Mouse (Mus musculus) testis, postnatal 10 days (tissue): ENCODE results near the gene Sh2d6.

Experiments
- DNase-seq: peaks from one replicate; pipeline ENCODE4 v3.0.0; 2021; ENCODE audit warnings: low spot score

Gene Sh2d6

DNA sequence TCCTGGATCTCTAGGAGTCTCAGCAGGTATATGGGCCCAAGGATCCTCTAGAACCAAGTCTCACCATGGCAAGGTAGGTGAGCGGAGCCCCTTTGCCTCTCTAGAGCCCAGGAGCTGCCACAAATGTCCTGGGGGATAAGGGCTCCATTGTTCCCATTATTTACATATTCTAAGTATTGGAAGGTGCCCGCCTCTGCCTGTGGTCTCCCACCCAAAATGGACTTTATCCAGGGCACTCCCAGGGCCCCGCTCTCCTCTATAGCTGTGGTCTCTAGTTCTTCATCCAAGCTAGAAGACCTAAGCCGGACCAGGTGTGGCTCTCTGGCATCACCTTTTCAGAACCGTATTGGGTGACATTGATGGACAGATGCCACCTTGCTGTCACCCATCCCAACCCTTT lies at the start of gene Sh2d6:
Sh2d6 (minus strand) TSS at position 101 of the 400 bp plus-strand sequence.
- DNase-seq: no peak

DNA sequence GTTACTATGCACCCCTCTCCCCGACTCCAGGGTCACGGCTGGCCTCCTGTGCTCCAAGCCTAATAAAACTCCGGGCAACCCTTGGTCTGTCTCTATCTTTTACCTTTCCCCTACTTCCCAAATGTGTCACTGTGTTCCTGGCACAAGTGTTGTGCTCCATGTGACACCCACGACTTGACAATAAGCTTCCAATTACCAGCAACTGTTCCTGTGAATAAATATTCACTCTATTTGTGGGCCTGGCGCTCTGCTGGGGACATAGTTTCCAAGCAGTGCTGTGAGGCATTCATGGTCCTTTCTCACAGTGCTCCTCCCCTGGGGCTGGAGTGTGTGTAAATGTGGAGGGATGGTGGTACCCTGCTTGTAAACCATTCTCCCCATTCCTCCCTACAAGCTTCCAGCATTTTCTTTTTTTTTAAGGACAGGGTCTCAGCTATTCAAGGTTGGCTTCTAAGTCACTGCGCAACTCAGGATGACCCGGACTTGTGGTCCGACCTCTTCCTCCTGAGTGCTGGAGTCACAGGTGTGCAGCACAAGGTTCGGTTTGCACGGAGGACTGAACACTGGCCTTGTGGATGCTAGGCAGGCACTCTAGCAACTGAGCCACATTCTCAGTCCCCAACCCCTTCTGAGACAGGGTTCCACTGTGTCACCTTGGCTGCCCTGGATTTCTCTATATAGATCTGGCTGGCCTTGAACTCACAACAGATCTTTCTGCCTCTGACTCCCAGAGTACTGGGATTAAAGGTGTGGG lies 49.3 kb upstream of the Sh2d6 start:
- no peak for DNase-seq

DNA sequence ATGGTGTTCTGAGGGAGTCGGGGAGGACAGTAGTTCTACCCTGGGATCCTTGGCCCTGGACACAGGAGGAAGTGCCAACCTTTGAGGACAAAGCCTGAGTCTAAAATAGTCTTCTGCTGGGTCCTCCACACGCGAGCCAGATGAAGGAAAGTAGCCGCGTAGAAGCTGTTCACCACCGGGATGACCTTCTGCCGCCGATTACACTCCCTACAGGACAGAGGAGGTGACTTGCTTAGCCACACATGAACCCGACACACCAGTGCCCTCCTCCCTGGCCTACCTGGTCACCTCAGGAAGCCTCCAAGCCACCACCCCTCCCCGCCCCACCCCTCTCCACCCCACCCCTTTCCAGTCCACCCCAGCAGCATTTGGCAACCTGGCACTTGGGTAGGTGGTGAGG lies 47.2 kb upstream of the Sh2d6 start:
- DNase-seq: no peak

DNA sequence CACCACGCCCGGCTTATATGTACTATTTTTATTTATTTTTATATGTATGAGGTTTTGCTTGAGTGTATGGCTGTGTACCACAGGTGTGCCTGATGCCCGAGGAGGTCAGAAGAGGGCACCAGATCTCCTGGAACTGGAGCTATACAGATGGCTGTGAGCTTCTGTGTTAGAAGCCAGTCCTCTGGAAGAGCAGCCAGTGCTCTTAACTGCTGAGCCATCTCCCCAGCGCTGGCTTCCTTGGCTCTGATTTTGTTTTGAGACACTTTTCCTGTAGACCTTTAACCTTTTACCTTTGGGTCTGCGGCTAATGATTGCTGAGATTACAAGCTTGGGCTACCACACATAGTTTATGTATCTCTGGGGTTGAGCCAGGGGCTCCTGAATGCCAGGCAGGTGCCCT lies 46.0 kb upstream of the Sh2d6 start:
- DNase-seq: no peak

DNA sequence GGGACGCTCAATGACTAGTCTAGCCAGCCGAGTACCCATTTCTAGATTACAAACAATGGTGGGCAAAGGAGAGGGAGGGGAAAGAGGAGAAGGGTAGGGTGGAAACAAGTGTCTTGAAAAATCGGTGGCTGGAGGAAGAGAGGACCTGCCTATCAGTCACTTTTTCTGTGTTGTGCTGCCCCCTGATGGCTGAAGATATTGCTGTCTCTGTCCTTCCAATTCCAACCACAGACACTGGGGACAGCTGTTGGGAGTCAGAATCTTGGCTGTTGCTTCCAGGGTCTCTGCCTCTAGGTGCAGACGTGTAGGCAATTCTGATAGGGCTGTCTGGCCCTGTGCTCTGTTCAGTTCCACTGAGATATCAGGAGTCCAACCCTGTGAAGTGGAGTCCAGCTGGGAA lies 44.5 kb upstream of the Sh2d6 start:
- DNase-seq: peak; percentile 92

DNA sequence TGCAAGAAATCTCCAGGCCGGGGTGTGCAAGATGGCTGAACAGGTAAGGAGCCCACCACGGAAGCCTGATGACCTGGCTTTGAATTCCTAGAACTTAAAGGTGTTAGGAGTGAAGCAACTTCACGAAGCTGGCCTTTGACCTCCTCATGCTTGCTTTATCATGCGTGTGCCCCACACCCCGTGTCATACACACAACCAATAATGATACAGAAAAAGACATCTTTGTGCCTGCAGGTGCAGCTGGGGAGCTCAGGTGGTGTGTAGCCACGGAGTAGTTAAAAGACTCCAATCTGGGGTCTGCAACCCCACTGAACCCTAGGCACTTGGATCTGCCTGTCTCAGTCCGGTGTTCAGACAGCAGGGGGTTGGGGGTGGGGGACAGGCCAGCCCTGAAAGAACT lies 44.0 kb upstream of the Sh2d6 start:
- no peak for DNase-seq

DNA sequence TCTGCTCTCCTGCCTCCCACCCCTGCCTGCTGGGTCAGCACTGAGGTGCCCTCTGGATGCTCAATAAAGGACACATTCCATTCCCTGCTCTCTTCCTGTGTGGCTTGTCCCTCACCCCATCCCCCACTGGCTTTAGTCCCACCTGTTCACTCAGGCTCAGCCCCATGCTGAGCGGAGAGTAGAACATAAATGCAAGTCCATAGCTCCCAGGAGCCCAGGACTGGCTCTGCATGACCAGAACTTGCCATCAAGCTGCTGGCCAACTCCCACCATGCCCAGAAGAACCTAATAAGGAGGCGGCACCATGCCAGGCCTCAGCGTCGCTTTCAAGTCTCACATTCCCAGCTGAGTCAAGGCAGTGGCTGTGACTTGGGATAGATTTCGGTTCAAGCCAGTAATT lies 41.4 kb upstream of the Sh2d6 start:
- DNase-seq: no peak

DNA sequence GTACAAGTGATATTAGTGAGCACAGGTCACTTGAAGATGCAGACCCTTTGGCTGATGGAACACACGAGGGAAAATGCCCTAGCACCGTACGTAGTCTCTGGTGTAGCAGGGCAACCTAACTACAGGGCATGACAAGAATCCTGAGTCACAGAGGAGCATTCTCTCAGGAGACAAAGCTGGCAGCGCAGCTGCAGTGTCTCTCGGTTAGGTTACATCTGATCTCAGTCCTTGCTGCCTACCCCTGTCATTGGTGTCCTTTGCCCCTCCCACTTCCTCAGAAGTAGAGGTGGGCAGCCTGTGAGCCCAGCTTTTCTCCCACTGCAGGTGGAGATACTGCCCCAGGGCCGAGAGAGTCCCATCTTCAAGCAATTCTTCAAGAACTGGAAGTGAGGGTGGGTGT lies 41.0 kb upstream of the Sh2d6 start:
- no peak for DNase-seq

DNA sequence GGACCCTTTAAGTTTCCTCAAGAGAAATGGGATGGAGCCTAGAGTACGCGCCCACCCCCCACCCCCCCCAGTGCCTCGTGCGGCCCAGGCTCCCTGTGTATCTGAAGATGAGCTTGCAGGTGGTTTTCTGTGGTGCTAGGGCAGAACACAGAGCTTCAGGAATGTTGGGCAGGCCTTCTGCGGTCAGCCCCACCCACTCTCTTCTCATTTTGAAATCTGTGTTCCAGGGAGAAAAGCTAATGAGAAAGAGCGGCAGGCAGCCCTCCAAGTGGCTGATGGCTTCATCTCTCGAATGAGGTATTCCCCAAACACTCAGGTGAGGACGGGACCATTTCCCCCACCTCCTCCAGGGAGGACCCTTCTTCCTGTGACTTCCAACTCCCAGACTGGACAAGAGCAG lies 39.3 kb upstream of the Sh2d6 start:
- DNase-seq: no peak

DNA sequence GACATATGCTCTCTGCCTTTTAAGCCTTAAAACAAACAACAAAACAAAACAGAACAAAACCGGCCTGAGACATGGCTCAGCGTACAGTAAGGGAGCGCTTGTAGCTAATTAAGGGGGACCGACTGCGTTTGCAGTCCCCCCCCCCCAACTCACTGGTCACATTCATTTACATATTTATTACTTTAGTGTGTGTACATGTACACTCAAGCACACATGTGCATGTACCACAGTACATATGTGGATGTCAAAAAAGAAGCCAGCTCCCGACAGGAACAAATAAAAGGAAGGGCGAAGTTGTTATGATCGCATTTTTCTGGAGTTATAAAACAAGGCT lies 31.5 kb upstream of the Sh2d6 start:
- DNase-seq: no peak

DNA sequence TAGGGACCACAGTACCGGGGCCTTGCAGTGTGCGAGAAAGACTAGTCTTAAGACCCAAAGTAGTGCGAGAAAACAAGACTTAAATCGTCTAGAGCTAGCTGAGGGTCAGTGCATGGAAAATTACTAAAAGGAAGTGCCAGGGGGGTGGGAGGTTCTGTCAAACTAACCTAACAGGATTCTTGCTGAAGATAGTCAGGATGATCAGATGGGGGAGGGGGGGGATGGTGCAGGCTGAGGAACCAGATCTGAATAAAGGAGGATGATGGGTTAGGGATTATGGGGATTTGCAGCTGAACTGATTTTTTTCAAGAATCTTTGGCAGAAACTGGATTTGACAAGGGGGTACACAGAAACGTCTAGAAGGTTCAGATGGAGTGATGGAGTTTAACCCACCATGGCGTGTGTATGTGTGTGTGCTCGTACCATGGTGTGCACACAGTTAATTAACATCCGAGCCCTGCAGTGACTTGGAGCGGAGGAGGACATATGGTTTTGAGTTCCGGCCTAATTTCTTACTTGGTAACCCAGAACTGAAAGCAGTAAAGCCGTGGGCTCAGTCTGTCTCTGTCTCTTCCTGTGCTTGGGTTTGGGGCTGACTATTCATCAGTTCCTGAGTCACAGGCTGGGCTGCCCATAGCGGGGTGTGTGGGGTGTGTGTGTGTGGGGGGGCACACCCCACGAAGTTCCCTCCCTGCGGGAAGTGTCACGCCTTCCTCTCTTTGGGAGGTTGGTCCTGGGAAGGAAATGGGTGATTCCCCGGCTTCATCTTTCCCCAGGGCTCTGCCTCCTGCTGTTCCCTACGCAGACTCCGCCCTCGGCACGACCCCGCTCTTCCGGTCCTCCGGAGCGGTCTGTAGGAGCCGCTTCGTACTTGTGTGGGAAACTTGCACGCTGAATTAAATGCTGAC lies 30.9 kb upstream of the Sh2d6 start:
- DNase-seq: peak; percentile 74

DNA sequence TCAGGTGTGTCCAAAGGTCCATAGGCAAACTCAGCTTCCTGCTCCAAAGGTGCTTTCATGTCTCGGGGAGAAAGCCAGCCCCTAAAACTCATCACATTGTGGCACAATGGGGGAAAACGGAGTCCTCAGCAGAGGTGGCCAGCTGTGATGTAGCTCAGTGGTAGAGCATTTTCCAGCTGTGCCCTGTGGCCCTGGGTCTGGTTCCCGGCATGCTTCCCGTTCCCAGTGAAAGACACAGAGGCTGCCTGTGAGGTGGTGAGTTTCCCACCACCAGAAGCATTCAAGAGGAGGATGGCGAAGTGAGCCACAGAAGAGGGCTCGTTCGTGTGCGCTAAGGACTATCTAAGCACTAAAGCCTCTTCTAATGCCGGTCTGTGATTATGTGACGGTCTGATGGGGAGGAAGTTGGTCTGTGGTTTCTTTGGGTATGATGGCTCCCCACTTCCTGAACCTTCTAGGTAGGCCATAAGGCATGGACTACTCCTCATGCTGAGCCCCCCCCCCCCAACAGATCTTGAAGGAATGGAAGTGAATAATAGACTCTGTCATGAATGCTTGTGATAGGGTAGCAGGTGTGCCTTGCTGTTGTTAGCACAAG lies 29.1 kb upstream of the Sh2d6 start:
- DNase-seq: no peak

DNA sequence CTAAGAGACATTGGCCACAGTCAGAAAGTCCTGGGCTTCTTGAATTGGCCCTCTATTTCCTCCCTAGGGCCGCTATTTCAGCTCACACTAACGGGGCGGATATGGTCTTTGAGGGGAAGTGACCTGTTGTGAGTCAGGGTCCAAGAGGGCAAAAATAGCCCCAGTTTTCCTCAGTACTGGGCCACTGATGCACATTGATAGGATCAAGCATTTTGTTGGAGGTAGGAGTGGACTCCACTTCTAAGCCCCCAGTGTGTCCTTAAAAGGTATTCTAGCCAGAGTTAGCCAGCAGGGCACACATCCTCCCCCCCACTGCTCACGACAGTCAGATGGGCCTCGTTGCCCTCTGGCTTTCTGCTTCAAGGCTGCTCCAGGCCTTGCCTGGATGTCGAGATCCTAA lies 28.5 kb upstream of the Sh2d6 start:
- DNase-seq: no peak

DNA sequence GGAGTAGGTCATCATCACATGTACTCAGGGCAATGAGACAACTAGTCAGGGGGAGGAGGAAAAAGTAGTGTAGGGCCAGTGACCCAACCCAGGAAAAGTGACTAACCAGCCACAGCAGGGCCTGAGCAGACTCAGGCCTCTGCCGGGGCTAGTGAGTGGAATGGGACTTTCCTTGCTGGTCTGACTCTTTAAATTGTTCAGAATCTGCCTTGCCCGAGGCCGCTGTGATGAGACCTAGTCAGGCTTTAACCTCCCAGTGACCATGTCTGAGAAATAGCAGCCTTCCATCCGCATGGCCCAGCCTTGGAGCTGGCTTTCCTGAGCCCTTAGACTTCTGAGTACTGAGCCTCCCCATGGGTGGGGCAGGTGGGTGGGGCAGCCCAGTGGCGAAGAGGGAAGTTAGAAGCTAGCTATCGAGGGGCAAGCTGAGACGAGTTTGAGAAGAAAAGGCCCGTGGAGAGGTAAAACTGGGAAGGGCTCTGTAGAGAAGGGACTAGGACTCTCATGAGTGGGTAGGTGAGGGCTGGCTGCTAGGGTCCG lies 27.6 kb upstream of the Sh2d6 start:
- no peak for DNase-seq

DNA sequence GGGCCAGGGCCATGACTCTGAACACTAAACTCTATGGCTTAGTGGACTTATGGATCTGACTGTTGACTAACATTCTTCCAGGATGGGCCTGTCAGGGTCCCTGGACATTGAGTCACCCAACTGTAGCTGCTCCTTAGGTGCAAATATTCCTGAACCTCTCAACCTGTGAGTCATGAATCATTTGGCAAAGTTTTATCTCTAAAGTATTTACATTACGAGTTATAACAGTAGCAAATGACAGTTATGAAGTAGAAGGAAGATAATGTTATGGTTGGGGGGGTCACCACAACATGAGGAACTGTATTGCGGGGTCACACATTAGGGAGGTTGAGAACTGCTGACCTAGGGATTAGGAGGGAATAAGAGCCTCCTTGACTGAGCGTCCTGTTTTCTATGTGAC lies 26.4 kb upstream of the Sh2d6 start:
- no peak for DNase-seq

DNA sequence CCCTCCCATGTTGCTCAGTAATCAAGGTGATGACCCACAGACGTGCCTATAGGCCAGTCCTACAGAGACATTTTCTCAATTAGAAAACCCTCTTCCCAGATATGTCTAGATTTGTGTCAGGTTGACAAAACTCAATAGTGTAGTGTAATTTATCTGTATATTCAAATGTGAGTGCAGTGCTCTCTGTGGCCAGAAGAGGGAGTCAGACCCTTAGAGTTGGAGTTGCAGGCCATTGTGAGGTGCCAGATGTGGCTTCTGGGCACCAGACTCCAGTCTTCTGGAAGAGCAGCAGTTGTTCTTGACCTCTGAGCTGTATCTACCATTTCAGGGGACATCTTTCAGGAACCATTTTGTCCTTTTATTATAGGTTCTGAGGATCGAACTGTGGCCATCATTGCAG lies 25.6 kb upstream of the Sh2d6 start:
- DNase-seq: no peak

DNA sequence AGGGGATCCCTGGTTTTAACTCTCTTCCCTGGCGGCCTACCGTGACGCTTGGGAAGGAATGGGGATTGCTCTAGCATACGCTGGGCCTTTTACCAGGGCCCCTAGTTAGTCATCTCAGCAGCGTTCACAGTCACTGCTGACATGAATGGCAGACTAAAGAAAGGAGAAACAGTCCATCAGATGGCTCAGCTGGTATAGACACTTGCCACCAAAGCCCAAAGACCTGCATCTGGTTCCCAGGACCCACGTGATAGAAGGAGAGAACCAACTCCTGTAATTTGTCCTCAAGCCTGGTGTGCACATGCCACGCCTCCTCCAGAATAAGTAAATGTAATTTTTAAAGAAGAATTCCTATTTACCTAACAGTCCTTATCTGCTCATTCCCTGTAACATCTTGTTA lies 23.9 kb upstream of the Sh2d6 start:
- DNase-seq: no peak

DNA sequence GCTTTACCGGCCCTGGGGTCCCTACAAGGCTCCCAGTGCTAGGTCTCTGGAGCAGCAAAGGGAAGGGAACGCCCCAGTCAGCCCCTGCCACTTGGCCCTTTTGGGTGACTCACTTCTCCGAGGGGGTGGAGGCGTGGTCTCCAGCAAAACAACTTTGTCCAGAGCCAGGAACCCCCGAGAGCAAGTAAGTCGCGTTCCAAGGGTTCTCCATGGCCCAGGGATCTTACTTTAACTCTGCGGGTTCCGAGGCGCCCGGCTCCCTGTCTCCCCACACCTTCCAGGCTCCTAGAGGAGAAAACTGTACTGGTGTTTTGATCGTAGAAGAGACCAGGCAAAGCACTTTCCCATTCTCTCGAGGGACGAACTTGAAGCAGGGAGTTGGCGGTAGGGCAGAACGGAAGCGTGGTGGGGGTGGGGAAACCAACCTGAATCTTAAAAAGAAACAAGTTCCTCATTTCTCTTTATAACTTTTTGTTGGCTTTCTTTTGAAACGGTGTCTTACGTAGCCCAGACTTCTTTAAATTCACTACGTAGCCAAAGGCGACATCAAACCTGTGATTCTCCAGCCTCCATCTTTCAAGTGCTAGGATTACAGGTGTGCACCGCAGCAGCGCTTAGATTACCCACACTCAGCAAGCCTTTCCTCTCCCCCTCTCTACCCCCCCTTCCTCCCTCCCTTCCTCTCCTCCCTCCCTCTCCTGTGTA lies 22.9 kb upstream of the Sh2d6 start, which contains the start of gene Capg:
Capg (plus strand) TSS at position 109 of the 705 bp plus-strand sequence.
- peak; percentile 64 for DNase-seq

DNA sequence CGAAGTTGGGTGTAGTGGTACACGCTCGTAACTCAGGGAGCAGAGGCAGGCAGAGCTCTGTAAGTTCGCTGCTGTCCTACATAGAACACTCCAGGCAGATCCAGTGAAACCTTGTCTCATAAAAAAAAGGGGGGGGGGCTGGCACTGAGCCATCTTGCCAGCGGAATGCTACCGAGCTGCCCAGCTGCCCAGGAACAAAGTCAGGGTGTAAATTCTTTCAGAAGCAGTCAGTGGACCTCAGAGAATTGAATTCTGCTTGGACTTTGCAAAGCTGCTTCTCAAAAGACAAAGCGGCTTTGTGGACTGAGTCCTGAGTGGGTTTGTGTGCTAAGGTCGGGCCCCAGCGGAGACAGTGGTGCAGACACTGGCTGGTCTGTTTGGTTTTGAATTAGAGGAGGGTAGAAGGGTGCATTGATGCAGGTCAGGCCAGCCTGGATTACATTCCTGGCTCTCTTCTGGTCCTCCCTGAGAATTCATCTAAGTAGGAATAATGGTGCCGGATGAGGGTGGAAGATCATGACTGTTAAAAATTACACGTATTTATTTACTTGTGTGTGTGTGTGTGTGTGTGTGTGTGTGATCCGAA lies 21.9 kb upstream of the Sh2d6 start:
- DNase-seq: no peak

DNA sequence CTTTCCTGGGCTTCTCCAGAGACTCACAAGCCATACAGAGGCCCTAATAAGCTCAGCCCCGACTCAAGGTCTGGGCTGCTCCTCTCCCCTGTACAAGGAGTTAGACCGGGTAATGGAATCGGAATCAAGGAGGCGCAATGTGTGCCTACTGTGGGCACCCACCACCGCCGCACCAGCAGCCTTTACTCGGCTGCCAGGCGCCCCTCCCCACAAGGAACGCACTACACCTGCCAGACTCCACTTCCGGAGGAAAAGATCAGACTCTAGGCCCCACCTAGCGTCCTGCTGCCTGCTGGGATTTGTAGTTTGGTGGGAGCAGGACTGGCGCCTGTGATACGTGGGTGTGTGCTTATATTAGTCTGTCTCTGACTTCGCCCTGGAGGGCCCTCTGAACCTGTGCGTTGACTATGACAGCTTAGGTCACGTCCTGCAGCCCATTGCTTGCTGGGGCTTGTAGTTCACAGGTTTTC lies 17.1 kb upstream of the Sh2d6 start:
- peak; percentile 79 for DNase-seq

DNA sequence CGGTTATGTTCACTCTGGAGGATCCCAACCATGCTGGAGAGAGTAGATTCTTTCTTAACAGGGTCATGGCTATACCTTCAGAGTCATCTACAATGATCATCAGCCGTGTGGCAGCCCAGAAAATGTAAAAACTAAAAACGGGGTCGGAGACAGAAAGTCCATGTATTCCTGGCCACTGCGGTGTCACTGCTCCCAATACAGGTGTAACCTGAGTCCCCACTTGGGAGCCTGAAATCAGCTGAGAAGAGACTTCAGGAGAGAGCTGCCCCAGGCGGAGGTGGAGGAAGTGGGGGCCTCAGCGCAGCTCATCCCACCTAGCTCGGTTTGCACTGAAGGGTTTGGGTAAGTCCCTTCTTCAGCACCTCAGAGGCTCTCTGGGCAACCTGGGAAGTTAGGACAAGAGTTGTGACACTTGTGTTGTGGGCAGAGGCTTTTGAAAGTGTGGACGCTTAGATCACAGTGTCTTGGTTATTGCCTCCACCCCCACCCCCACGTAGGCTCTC lies 16.5 kb upstream of the Sh2d6 start:
- no peak for DNase-seq
